Mouse (Mus musculus): Measurements from ENCODE around the gene Il31ra. TPM values are rescaled to one million over a fixed set of nuclear protein-coding genes. Genes with fewer than 3 reads are reported as not detected.
A peak's percentile ranks its signal among the peaks of the same experiment; 100 is the strongest.

Il31ra gene
- total RNA-seq, 2 experiments from 2014 or later = not detected

DNA sequence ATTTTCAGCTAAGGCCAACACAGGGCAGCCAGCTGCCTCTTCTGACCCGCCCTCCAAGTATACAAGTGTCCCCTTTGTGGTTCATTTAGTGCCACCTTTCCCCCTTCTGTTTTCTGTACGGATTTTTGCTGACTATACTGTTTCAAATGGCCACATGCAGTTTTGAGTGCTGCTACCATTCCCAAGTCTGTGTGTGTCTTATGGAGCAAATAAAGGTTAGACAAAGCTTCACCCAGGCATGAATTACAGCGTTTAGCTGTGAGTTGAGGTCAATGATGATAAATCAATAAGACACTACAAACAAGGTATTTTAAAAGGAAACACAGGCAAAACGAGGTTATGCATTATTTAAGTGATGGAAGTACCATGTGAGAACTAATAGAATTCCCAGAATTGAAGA, 24.6 kb downstream of the Il31ra start:
- no peak for DNase-seq (ENCODE audit: low spot score)

DNA sequence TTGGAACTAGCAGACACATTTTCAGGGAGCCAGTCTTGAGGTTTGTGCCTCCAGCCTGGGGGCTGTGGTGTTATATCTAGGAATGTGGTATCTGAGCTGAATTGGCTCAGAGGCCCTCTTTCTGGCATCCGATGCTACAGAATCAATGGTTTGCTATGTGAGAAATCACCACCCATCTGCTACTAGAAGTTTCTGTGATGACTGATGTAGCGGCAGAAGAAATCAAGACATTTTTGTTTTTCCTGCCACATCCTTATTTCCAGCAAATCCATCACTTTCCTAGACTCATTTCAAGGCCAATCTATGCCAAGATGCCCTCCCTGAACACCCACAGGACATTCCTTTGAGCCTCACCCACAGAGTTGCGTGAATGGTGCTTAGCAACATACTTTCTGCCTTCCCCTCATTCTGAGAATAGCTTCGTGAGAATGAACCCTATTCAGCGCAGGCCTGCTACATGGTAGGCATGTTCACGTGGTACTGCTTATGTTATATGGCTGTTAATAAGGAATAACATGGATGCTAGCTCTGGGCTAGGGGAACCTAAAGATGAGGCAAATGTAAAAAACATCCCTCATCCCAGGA, 33.5 kb downstream of the Il31ra start:
- DNase-seq (ENCODE audit: low spot score) = no peak

DNA sequence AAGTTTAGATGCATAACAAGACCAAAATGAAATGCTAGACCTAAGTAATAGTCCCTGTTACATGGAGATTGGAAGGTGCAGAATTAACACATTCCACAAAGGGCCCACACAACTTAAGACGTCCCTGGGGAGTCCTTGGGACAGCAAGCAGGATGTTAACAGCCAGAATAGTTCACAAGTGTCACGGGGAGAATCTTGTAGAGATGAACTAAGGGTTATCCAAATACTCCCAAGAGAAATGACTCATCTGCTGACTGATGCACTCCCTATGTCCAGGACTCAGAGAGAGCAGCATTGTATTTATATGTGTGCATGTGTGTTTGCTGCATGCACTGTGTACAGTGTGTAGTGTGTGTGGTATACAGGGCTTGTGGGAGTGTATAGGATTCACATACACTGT, 37.7 kb downstream of the Il31ra start:
- no peak for DNase-seq (ENCODE audit: low spot score)

DNA sequence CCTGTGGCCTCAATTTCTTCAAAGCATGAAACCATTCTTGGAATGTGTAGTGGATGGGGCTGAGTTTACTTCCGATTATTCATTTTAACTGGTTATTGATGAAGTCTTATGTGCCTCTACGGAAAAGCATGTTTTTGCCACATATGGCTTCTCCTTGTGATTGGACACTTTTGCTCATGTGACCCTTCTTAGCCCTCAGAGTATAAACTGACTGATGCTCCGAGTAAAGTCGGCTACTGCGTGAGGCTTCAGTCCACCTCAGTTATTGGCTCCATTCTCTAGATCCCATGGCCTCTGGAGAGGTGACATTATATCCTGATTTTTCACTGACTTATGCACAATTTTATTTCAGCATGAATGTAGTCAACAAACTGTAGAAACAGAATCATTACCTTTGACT, 40.9 kb downstream of the Il31ra start:
- no peak for DNase-seq (ENCODE audit: low spot score)

DNA sequence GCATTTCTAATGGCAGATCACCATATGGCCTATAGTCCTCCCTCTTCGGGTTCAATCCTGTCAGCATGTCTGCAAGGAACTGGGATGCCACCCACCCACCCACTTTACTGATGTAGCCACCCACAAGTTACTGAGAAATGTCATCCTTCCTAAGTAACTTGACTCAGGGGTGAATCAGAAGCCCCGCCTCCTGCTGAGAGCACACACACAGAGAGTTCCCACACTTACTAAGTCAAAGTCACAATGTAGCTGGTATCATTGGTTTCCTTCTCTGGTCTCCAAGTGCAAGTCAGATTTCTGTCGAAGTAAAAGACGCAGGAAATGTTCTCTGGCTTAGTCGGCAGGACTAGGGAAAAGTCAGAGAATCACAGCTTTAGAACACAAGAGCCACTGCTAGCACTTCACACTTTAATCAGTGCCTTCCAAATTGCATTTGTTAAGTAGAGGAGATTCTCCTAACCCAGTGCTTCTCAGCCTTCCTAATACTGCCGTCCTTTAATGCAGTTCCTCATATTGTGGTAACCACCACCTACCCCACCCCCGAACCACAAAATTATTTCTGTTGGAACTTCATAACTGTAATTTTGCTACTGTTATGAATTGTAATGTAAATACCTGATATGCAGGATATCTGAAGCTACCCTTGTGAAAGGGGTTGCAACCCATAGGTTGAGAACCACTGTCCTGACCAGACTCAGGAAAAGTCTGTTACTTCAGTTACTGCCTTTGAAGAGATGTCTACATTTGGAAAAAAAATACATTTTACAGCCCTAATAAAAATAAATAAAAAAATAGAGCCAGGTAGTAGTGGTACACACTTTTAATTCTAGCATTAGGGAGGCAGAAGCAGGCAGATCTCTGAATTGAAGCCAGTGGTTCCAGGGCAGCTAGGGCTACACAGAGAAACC, 42.3 kb downstream of the Il31ra start:
- DNase-seq (ENCODE audit: low spot score) = no peak

DNA sequence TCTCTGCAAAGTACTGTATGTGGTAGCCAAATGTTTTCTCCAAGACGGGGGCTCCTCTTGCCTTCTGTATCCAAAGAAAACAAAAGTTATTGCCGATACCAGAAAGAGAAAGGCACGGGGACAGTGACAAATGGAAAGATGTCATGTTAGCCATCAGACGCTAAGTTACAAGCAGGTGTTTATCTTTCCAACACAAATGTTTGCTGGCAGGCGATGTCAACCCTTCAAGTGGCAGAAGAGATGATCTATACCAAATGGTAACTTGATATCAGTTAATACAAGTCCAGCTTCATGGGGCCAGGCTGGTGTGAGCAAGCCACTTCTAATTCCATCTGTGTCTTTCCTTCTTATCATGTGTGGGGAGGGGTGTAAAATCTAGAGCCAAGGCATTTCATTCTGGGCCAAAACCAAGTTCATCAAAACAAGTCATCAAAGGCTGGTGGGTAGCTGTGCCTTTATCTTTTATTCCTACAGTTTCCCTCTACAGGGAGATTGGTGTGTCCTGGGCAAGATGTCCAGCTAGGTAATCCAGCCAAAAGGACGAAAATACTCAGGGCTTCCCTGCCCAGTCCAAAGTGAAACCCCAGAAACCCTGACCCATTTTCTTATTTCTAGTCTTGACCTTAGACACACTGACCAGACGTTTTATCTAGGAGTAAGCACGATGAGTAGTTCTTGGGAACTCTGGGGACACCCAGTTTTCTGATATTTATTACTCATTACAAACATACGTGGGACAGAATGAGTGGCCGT, 52.8 kb downstream of the Il31ra start:
- peak; percentile 26 for DNase-seq (ENCODE audit: low spot score)

DNA sequence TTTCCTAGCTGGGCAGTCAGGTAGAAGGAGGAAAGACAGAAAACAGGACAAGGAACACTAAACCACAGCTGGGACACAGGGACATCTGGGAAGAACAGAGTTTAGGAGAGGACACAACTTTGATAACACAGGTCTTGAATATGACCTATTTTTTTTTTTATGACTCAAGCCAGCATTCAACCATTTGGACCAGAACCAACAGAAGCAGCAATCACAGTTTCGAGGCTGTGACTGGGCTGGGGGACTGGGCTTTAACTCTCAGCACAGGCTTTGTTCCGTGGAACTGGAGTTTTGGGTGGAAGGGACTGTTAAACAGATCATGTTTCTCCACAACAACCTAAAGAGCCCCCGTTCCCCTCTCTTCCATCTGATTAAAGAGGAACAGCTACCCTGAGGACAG, 53.5 kb downstream of the Il31ra start:
- DNase-seq (ENCODE audit: low spot score) = no peak

- no peak for DNase-seq (ENCODE audit: low spot score)
Observed at GRCm38 (mm10) chr13:112537065-112537464, 57.1 kb downstream of the Il31ra start.

DNA sequence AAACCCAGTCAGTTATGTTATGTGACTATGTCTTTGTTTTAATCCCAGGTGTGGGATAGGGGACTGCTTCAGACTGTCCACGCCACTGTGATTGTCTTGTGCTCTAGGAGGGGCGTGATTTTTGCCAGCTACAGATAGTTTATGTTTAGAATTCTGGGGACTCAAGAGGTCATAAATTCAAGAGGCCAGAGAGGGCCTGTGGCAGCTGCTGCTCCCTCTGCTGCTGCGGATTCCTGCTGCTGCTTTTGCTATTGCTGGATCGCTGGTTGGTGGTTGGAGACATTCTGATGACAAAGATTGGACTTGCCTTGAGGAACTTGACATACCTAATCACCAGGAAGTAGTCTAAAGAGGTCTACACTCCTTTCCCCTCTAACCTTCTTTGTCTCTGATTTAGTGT, 57.5 kb downstream of the Il31ra start:
- DNase-seq (ENCODE audit: low spot score) = no peak

GRCm38 (mm10) chr13:112533556-112533955, 60.6 kb downstream of the Il31ra start:
- peak; percentile 26 for DNase-seq (ENCODE audit: low spot score)

DNA sequence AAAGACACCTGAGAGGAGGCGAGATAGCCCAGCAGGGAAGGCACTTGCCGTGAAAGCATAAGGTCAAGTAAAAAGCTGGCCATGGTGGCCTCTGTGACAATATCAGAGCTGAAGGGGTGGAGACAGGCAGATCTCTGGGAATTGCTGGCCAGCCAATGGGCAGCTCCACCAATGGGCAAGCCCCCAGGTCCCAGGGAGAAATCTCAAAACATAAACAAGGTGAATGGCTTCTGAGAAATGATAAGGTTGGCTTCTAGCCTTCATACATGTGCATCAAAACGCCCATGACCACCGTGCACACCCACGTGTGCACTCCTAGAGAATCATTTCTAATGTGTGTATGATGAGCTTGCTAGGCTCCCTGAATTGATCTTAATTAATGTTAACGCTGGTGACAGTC, 61.9 kb downstream of the Il31ra start:
- no peak for DNase-seq (ENCODE audit: low spot score)

- peak; percentile 87 for DNase-seq (ENCODE audit: low spot score)
Observed at GRCm38 (mm10) chr13:112529893-112530292, 64.3 kb downstream of the Il31ra start.

DNA sequence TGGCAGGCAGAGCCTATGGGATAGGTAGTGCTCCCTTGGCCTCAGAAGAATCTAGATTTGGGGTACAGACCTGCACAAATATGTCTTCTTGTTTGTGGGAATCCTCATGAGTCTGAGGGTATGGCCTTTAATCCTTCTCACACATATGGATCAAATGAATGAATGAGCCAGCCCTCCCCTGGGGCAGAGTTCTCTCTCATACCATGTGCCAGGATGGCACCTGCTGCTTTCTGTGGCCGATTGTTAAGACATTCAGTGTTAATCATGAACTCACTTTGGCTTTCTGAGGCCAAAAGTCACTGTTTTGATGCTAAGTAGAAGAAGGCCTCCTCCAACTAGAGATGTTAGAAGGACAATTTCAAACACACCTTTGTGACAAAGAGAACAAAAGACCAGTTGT, 67.0 kb downstream of the Il31ra start:
- DNase-seq (ENCODE audit: low spot score) = no peak

- DNase-seq (ENCODE audit: low spot score) = peak; percentile 35
Observed at GRCm38 (mm10) chr13:112523346-112523970, 70.7 kb downstream of the Il31ra start.

GRCm38 (mm10) chr13:112522896-112523295, 71.3 kb downstream of the Il31ra start:
- no peak for DNase-seq (ENCODE audit: low spot score)

GRCm38 (mm10) chr13:112522261-112522660, 71.9 kb downstream of the Il31ra start:
- DNase-seq (ENCODE audit: low spot score) = no peak

- no peak for DNase-seq (ENCODE audit: low spot score)
Observed at GRCm38 (mm10) chr13:112514546-112514945, 79.6 kb downstream of the Il31ra start.

DNA sequence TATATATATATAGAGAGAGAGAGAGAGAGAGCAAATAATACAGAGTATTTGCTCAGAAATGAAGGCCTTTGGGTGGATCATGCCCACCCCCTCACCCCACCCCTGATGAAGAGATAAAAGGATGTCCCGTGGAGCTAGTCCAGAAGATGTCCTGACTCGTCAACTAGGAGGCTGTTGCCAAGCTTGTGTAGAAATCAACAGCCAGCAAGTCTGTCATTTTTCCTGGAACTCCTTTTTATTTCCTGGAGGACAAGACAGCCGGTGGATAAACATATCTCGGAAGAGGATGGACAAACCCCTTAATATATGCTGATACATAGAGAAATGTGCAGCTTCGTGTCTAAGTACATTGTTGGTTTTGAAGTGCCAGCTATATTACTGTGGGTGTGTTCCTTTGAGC, 81.3 kb downstream of the Il31ra start:
- DNase-seq (ENCODE audit: low spot score) = no peak

DNA sequence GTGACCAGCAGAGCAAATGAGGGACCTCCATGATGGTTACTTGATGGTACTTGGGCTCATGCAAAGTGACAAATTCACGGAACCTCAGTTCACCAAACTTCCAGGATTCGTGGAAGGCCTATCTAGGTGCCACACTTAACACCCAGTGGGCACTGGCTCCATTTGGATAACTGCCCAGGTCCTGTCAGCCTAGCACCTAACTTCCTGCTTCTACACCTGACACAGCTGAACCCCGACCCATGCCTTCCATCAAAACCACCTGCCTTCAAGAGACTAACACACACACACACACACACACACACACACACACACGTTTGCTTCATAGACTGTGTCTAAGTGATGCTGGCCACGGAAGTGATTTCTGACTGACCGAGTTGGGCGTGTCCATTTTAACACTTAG, 82.3 kb downstream of the Il31ra start:
- no peak for DNase-seq (ENCODE audit: low spot score)

DNA sequence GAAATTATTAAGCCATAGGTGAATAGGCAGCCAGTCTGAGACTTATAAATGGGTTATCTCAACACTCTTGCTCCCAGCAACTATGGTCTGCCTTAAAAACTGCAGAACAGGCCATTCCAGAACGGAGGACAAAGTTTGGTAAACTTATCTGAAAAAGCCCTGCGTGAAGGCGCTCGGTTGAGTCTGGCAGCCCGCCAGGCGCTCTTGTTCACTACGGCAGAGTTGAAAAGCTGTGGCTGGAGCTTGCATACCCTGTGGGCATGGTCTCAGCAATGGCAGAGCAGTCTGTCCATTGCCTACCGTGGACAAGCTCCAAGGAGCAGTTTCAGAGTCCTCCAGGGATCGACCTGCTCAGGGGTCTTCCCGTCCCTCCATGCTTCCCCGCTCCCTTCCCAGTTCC, 82.9 kb downstream of the Il31ra start:
- no peak for DNase-seq (ENCODE audit: low spot score)

GRCm38 (mm10) chr13:112510437-112511212, 83.5 kb downstream of the Il31ra start:
- no peak for DNase-seq (ENCODE audit: low spot score)

Measured in gastrocnemius, adult 18-20 months (tissue).